Mouse (Mus musculus): ENCODE measurements around the gene Chn2. TPM values are rescaled to one million over a fixed set of nuclear protein-coding genes. Genes with fewer than 3 reads are reported as not detected.

The Chn2 gene
- polyA plus RNA-seq, 1 experiment from 2014 or later: 4.3 TPM

GRCm38 (mm10) chr6:54056548-54057532 lies 17.5 kb downstream of the Chn2 start:
- no peaks in the 10 kb centered on the region for H3K9me3 ChIP-seq (replicated peaks)
- no peak overlapping the region for H3K9ac ChIP-seq
- 54% methylated on average over 18 of the region's 18 CpGs for WGBS (ENCODE audit: insufficient replicate concordance)
- H3K4me1 ChIP-seq (replicated peaks): peaks cover 5% of the 10 kb centered on the region; the same call in 1 of the 2 replicates
- H3K4me2 ChIP-seq: no peak overlapping the region
- no peaks in the 10 kb centered on the region for H3K36me3 ChIP-seq (replicated peaks)
- H3K27me3 ChIP-seq: no peaks in the 10 kb centered on the region
- ATAC-seq (ENCODE audit: insufficient read depth): no peak
- no peak overlapping the region for H3K4me3 ChIP-seq (replicated peaks)
- H3K27ac ChIP-seq (replicated peaks): no peak overlapping the region

DNA sequence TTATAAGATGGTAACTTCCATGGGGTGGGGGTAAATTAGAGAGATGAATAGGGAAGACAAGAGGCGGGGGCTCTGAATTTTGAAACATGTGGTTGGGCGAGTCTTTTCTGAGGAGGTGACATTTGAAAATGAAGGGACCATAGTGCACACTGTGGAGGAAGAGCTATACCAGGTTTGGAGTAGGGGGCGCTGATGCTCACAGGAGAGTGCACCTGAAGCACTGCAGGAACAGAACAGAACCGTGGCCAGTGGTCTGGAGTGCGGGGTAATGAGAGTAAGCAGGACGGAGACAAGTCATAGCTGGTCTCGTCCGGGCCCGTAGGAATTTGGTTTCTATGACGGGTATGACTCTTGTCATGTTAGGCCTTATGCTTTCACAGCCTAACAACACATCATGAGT lies 18.3 kb downstream of the Chn2 start:
- Histone ChIP-seq H3K4me2 (no peak overlapping the region), H3K4me1 (replicated peaks) (peaks cover 9% of the 10 kb centered on the region), H3K4me3 (replicated peaks) (no peak overlapping the region), H3K27ac (replicated peaks) (no peak overlapping the region), H3K9me3 (replicated peaks) (no peaks in the 10 kb centered on the region), H3K27me3 (no peaks in the 10 kb centered on the region), H3K9ac (no peak overlapping the region), H3K36me3 (replicated peaks) (no peaks in the 10 kb centered on the region)
- 76% methylated on average over 10 of the region's 10 CpGs for WGBS (ENCODE audit: insufficient replicate concordance)
- ATAC-seq (ENCODE audit: insufficient read depth): no peak

DNA sequence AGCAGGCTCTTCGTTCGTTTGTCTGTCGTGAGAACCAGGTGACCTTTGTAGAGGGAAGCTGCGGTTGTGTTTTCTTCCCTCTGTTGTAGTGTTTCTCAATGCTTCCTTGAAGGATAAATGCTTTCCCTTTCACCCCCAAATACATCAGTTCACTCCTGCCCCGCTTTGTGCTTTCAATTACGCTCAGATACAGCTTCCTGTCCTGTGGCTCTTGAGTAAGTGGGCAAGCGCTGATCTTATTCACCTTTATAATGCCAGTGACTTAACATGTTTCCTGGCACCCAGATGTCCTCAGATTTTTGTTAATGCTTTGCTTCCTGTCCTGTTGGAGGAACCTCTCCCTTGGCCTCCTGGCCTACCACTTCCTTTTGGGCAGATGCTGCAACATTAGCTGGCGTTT lies 19.5 kb downstream of the Chn2 start:
- Histone ChIP-seq H3K27ac (replicated peaks) (no peak overlapping the region), H3K36me3 (replicated peaks) (no peaks in the 10 kb centered on the region), H3K4me2 (no peak overlapping the region; the same call in 1 of the 2 replicates), H3K4me3 (replicated peaks) (no peak overlapping the region), H3K9me3 (replicated peaks) (no peaks in the 10 kb centered on the region), H3K9ac (no peak overlapping the region), H3K4me1 (replicated peaks) (peaks cover 13% of the 10 kb centered on the region), H3K27me3 (no peaks in the 10 kb centered on the region)
- 29% methylated on average over 8 of the region's 8 CpGs for WGBS (ENCODE audit: insufficient replicate concordance)
- no peak for ATAC-seq (ENCODE audit: insufficient read depth)

DNA sequence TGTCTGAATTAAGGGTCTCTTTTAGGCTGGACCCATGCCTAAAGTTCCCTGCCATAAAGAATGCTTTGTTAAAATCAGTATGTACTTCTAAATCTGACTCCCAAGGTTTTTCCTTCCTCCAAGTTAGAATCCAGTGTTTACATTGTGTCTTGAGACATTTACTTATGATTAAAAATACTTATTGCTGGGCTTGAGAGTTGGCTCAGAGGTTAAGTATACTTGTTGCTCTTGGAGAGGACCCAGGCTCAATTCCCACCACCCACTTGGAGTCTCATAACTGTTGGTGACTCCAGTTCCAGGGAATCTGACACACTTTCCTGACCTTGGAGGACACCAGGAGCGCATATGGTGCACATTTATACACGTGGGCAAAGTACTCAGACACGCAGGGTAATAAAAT lies 20.9 kb downstream of the Chn2 start:
- Histone ChIP-seq H3K36me3 (replicated peaks) (no peaks in the 10 kb centered on the region), H3K4me1 (replicated peaks) (peaks cover 13% of the 10 kb centered on the region), H3K9me3 (replicated peaks) (no peaks in the 10 kb centered on the region), H3K27me3 (no peaks in the 10 kb centered on the region), H3K4me3 (replicated peaks) (no peak overlapping the region), H3K9ac (no peak overlapping the region), H3K27ac (replicated peaks) (no peak overlapping the region), H3K4me2 (no peak overlapping the region)
- WGBS (ENCODE audit: insufficient replicate concordance): 64% methylated on average over 3 of the region's 3 CpGs
- ATAC-seq (ENCODE audit: insufficient read depth): no peak

GRCm38 (mm10) chr6:54061375-54061774 lies 22.0 kb downstream of the Chn2 start:
- H3K9ac ChIP-seq: no peak overlapping the region
- no peaks in the 10 kb centered on the region for H3K9me3 ChIP-seq (replicated peaks)
- H3K36me3 ChIP-seq (replicated peaks): no peaks in the 10 kb centered on the region
- no peak for ATAC-seq (ENCODE audit: insufficient read depth)
- no peak overlapping the region for H3K4me2 ChIP-seq
- peaks cover 13% of the 10 kb centered on the region for H3K4me1 ChIP-seq (replicated peaks)
- 58% methylated on average over 9 of the region's 9 CpGs for WGBS (ENCODE audit: insufficient replicate concordance)
- no peaks in the 10 kb centered on the region for H3K27me3 ChIP-seq
- no peak overlapping the region for H3K4me3 ChIP-seq (replicated peaks)
- no peak overlapping the region for H3K27ac ChIP-seq (replicated peaks)

DNA sequence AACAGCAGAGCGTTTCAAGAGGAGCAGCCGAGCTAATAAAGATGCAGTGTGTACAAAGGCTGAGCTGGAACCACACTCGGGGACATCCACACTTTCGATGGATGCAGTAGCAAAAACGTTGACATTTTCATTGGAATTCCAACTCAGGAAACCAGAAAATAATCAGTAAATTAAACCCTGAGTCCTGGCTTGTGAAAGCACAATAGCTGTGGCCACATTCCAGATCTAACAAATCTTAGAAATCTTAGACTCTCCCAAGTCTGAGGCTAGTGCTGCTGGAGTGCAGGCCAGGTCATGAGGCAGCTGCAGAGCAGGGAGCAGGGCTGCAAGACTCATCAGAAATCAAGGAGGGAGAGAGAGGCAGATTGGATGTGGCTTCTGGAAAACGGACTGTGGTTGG lies 24.5 kb downstream of the Chn2 start:
- H3K27ac ChIP-seq (replicated peaks): no peak overlapping the region
- no peak overlapping the region for H3K9ac ChIP-seq
- no peaks in the 10 kb centered on the region for H3K9me3 ChIP-seq (replicated peaks)
- no peak overlapping the region for H3K4me2 ChIP-seq
- no peak for ATAC-seq (ENCODE audit: insufficient read depth)
- H3K4me3 ChIP-seq (replicated peaks): no peak overlapping the region
- WGBS (ENCODE audit: insufficient replicate concordance): 54% methylated on average over 6 of the region's 6 CpGs
- H3K27me3 ChIP-seq: no peaks in the 10 kb centered on the region
- H3K36me3 ChIP-seq (replicated peaks): no peaks in the 10 kb centered on the region
- peaks cover 17% of the 10 kb centered on the region for H3K4me1 ChIP-seq (replicated peaks)

DNA sequence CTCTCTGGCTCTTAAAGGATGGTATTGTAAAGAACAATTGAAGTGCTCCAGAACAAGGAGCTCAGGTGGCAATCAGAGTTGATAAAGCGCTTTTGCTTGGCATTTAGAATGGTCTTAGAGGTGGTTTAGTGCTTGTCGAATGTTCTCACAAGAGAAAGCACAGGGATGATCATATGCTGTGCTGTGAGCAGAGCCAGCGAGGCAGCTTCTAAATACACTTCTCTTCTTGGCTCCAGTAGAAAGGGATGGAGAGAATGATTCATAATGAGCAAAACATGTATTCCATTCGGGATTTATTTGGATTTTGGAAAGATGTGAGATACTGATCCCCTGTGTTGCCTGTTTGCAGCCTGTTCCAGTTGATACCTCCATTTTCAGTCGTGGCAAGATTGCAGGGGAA lies 28.0 kb downstream of the Chn2 start:
- no peak overlapping the region for H3K9ac ChIP-seq
- no peaks in the 10 kb centered on the region for H3K36me3 ChIP-seq (replicated peaks)
- H3K27me3 ChIP-seq: no peaks in the 10 kb centered on the region
- 44% methylated on average over 5 of the region's 5 CpGs for WGBS (ENCODE audit: insufficient replicate concordance)
- no peaks in the 10 kb centered on the region for H3K9me3 ChIP-seq (replicated peaks)
- no peak overlapping the region for H3K4me2 ChIP-seq
- ATAC-seq (ENCODE audit: insufficient read depth): no peak
- H3K27ac ChIP-seq (replicated peaks): no peak overlapping the region
- H3K4me1 ChIP-seq (replicated peaks): peaks cover 14% of the 10 kb centered on the region
- H3K4me3 ChIP-seq (replicated peaks): no peak overlapping the region

- no peak overlapping the region for H3K27ac ChIP-seq (replicated peaks)
- no peak overlapping the region for H3K4me3 ChIP-seq (replicated peaks)
- H3K27me3 ChIP-seq: no peaks in the 10 kb centered on the region
- H3K4me1 ChIP-seq (replicated peaks): peaks cover 12% of the 10 kb centered on the region
- no peak overlapping the region for H3K9ac ChIP-seq
- no peak overlapping the region for H3K4me2 ChIP-seq
- no peak for ATAC-seq (ENCODE audit: insufficient read depth)
- no peaks in the 10 kb centered on the region for H3K36me3 ChIP-seq (replicated peaks)
- 41% methylated on average over 5 of the region's 5 CpGs for WGBS (ENCODE audit: insufficient replicate concordance)
- H3K9me3 ChIP-seq (replicated peaks): no peaks in the 10 kb centered on the region
Observed at GRCm38 (mm10) chr6:54068882-54069281, 29.5 kb downstream of the Chn2 start.

- 53% methylated on average over 6 of the region's 6 CpGs for WGBS (ENCODE audit: insufficient replicate concordance)
- no peak overlapping the region for H3K4me3 ChIP-seq (replicated peaks)
- H3K27ac ChIP-seq (replicated peaks): no peak overlapping the region
Observed at GRCm38 (mm10) chr6:54070736-54071135, 31.4 kb downstream of the Chn2 start.

DNA sequence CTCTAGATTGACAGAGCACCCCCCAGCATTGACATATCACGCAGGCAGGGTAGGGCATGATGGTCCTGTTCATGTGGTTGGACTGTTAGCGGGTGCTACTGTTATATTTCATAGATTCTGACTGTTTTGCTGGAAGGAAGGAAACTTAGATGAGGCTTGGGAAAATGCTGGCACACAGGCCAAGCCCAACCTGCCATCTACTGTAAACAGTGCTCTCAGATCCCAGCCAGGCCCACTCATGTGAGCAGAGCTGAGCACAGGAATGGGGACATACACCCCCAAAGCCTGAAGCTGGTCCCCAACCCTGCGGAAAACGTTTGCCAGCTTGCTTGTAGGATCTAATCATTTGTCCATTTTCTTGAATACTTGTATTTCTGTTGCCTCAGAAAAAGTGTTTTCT lies 32.1 kb downstream of the Chn2 start:
- Histone ChIP-seq H3K9ac (no peak overlapping the region), H3K4me1 (replicated peaks) (peaks cover 12% of the 10 kb centered on the region), H3K4me2 (no peak overlapping the region), H3K9me3 (replicated peaks) (no peaks in the 10 kb centered on the region), H3K27me3 (no peaks in the 10 kb centered on the region), H3K36me3 (replicated peaks) (no peaks in the 10 kb centered on the region), H3K27ac (replicated peaks) (no peak overlapping the region), H3K4me3 (replicated peaks) (no peak overlapping the region)
- WGBS (ENCODE audit: insufficient replicate concordance): 55% methylated on average over 4 of the region's 4 CpGs
- ATAC-seq (ENCODE audit: insufficient read depth): no peak

More at GRCm38 (mm10) chr6:54070736-54071135, 31.4 kb downstream of the Chn2 start:
- Histone ChIP-seq H3K9ac (no peak overlapping the region), H3K4me1 (replicated peaks) (peaks cover 12% of the 10 kb centered on the region), H3K4me2 (no peak overlapping the region), H3K27me3 (no peaks in the 10 kb centered on the region), H3K9me3 (replicated peaks) (no peaks in the 10 kb centered on the region), H3K36me3 (replicated peaks) (no peaks in the 10 kb centered on the region)
- ATAC-seq (ENCODE audit: insufficient read depth): no peak

DNA sequence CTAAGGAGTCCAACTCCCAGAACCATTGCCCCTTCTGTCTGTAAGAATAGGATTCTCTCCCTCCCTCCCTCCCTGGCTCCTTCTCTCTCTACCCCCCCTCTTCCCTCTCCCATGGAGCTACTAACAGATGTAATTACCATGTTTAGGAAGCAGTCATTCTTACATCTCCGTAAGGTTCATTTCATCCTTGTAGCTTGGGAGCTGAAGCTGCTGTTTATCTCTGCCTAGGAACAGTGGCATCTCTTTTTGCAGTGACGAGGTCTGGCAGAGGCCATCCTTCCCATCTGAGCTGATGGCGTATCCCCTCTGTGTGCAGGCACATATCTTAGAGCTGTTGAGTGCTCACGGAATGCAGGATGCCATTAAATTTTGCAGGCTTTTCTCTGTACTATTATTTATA lies 35.1 kb downstream of the Chn2 start:
- Histone ChIP-seq H3K4me2 (no peak overlapping the region), H3K4me1 (replicated peaks) (peaks cover 8% of the 10 kb centered on the region), H3K27me3 (no peaks in the 10 kb centered on the region), H3K9me3 (replicated peaks) (no peaks in the 10 kb centered on the region), H3K27ac (replicated peaks) (no peak overlapping the region), H3K36me3 (replicated peaks) (no peaks in the 10 kb centered on the region), H3K9ac (no peak overlapping the region), H3K4me3 (replicated peaks) (no peak overlapping the region)
- WGBS (ENCODE audit: insufficient replicate concordance): 69% methylated on average over 4 of the region's 4 CpGs
- ATAC-seq (ENCODE audit: insufficient read depth): no peak

Data from liver, embryonic 15.5 days (tissue).